Mouse (Mus musculus) CH12.LX (cell line): ENCODE results near the gene Cers5. TPM values are rescaled to one million over a fixed set of nuclear protein-coding genes. Genes with fewer than 3 reads are reported as not detected.

Experiments used
- DNase-seq: peaks from one replicate; pipeline ENCODE4 v3.0.0-alpha.2; 2013; ENCODE audit errors: extremely low read depth
- H3K27ac ChIP-seq: 2 replicates; pipeline ENCODE4 v1.5.1; 2012; ENCODE audit warnings: low read depth, mild to moderate bottlenecking, control low read depth, moderate library complexity; ENCODE audit not compliant: insufficient read depth
- H3K27me3 ChIP-seq: replicated peaks from 2 replicates; pipeline ENCODE3; 2012; ENCODE audit warnings: inconsistent platforms
- H3K36me3 ChIP-seq, 2 experiments: replicated peaks in 1 of 2; 2 replicates each; pipeline versions ENCODE3 to v1.6.1; 2012; ENCODE audit warnings: inconsistent platforms in 1 of 2, low read length in 1 of 2, mild to moderate bottlenecking in 1 of 2, mixed read lengths in 1 of 2, moderate library complexity in 1 of 2; ENCODE audit not compliant: control insufficient read depth in 1 of 2, insufficient read depth in 1 of 2
- H3K4me1 ChIP-seq, 2 experiments: 2 replicates each; pipeline ENCODE4 v1.6.1; 2012; ENCODE audit warnings: inconsistent platforms in 1 of 2, moderate library complexity in 1 of 2; ENCODE audit not compliant: insufficient read depth in 2 of 2, control insufficient read depth in 1 of 2
- H3K4me2 ChIP-seq: 2 replicates; pipeline ENCODE4 v1.6.1; 2012; ENCODE audit warnings: low read depth, mild to moderate bottlenecking, control low read depth; ENCODE audit not compliant: poor library complexity, insufficient read depth, severe bottlenecking
- H3K4me3 ChIP-seq, 3 experiments: fragments of 150-350 bp in 1 of 3; sonication (generic) in 1 of 3; replicated peaks in 1 of 3; 2 replicates each; pipeline versions ENCODE3 to v1.5.1; 2011 to 2012; ENCODE audit warnings: low read depth in 2 of 3, low read length in 2 of 3, mild to moderate bottlenecking in 2 of 3, moderate library complexity in 2 of 3, control low read depth in 1 of 3, improper control_type of control experiment in 1 of 3, inconsistent platforms in 1 of 3, mixed read lengths in 1 of 3; ENCODE audit not compliant: poor library complexity in 1 of 3
- H3K79me2 ChIP-seq: replicated peaks from 2 replicates; pipeline ENCODE4 v1.6.1; 2012; ENCODE audit warnings: mild to moderate bottlenecking, moderate library complexity; ENCODE audit not compliant: control insufficient read depth, poor library complexity, insufficient read depth, severe bottlenecking; ENCODE audit errors: extremely low read depth
- H3K9ac ChIP-seq: 2 replicates; pipeline ENCODE4 v1.6.1; 2012; ENCODE audit warnings: low read depth, mild to moderate bottlenecking, control low read depth, moderate library complexity; ENCODE audit not compliant: insufficient read depth
- H3K9me3 ChIP-seq: replicated peaks from 2 replicates; pipeline ENCODE3; 2012; ENCODE audit warnings: low read length, inconsistent platforms, mixed read lengths
- CTCF ChIP-seq, 2 experiments: IDR thresholded peaks in 1 of 2; conservative IDR thresholded peaks in 1 of 2; 2 replicates each; pipeline ENCODE4 v1.5.1; 2011 to 2012; ENCODE audit warnings: low read depth in 2 of 2, low read length in 2 of 2, improper control_type of control experiment in 1 of 2, inconsistent platforms in 1 of 2, mild to moderate bottlenecking in 1 of 2, moderate library complexity in 1 of 2
- GABPA ChIP-seq: IDR thresholded peaks from 2 replicates; pipeline ENCODE4 v1.6.1; 2012; ENCODE audit warnings: low read depth, low read length, improper control_type of control experiment, inconsistent platforms; ENCODE audit not compliant: insufficient replicate concordance
- KAT2A ChIP-seq: IDR thresholded peaks from 2 replicates; pipeline ENCODE4 v1.6.1; 2012; ENCODE audit warnings: low read length, improper control_type of control experiment, inconsistent platforms; ENCODE audit not compliant: insufficient replicate concordance
- MAFK ChIP-seq: IDR thresholded peaks from 2 replicates; pipeline ENCODE4 v1.6.1; 2011; ENCODE audit warnings: low read length, improper control_type of control experiment; ENCODE audit not compliant: insufficient replicate concordance
- MEF2A ChIP-seq: IDR thresholded peaks from 2 replicates; pipeline ENCODE4 v1.6.1; 2014; ENCODE audit warnings: low read depth, mild to moderate bottlenecking, inconsistent platforms, low read length, improper control_type of control experiment, borderline replicate concordance
- MYC ChIP-seq: IDR thresholded peaks from 2 replicates; pipeline ENCODE4 v1.6.1; 2011; ENCODE audit warnings: low read depth, mild to moderate bottlenecking, improper control_type of control experiment, low read length
- NELFE ChIP-seq: IDR thresholded peaks from 2 replicates; pipeline ENCODE4 v1.6.1; 2011; ENCODE audit warnings: low read depth, low read length, improper control_type of control experiment
- RAD21 ChIP-seq: IDR thresholded peaks from 2 replicates; pipeline ENCODE4 v1.6.1; 2011; ENCODE audit warnings: low read depth, mild to moderate bottlenecking, low read length, improper control_type of control experiment, moderate library complexity
- SMC3 ChIP-seq: IDR thresholded peaks from 2 replicates; pipeline ENCODE4 v1.6.1; 2011; ENCODE audit warnings: low read depth, low read length, improper control_type of control experiment
- dilution Hi-C: fragments of 300-500 bp; cut with MboI; formaldehyde crosslinking; loops from 2 replicates; pipeline ENCODE4 v1.14.3; 2020; ENCODE audit warnings: low sequenced_read_pairs; ENCODE audit not compliant: extremely low pct_unique_long_range_greater_than_20kb, extremely low pct_ligation_motif_present
- in situ Hi-C: fragments of 300-500 bp; cut with MboI; formaldehyde crosslinking; loops from 3 replicates; pipeline ENCODE4 v1.14.3; 2019; ENCODE audit warnings: low sequenced_read_pairs, low pct_ligation_motif_present, low pct_unique_long_range_greater_than_20kb, mixed read lengths
- polyA plus RNA-seq: library from polyadenylated mRNA; unstranded; fragments of >175 nt; gene quantifications from 2 replicates; pipeline ENCODE4 v1.2.1, GENCODE M21; 2012; ENCODE audit warnings: low read depth; ENCODE audit not compliant: insufficient read length
- total RNA-seq, 2 experiments: library from RNA; depleted of rRNA; stranded (reverse); fragments of 300-350 nt in 1 of 2; fragments of >200 nt in 1 of 2; gene quantifications; 2 replicates each; pipeline ENCODE4 v1.2.3; 2012 to 2014

Gene Cers5
- total and polyA plus RNA-seq, 3 experiments = 45.0 to 149 (median 94.3) TPM

- TF ChIP-seq NELFE (no peak), GABPA (no peak), MEF2A (no peak), KAT2A (no peak)
- Histone ChIP-seq H3K4me3 (no peak overlapping the region), H3K9ac (no peak overlapping the region), H3K36me3 (peaks cover 67 to 90% of the 10 kb centered on the region in 2 experiments), H3K4me2 (no peak overlapping the region), H3K27me3 (no peaks in the 10 kb centered on the region), H3K79me2 (no peaks in the 10 kb centered on the region), H3K4me1 (peaks cover 0 to 13% of the 10 kb centered on the region in 2 experiments; a peak in 2 of 4 replicates), H3K9me3 (no peaks in the 10 kb centered on the region), H3K27ac (no peak overlapping the region)
- dilution Hi-C loops (no loop called here), in situ Hi-C loops (no loop called here)
- DNase-seq = no peak
Measured at GRCm38 (mm10) chr15:99710221-99711190, 62.2 kb downstream of the Cers5 start.

GRCm38 (mm10) chr15:99708176-99708575 is 64.5 kb downstream of the Cers5 start:
- dilution Hi-C loops = no loop called here
- peaks cover 73 to 90% of the 10 kb centered on the region in 2 experiments for H3K36me3 ChIP-seq
- no peak overlapping the region for H3K4me2 ChIP-seq
- TF ChIP-seq NELFE (no peak), MAFK (no peak)
- no peak for DNase-seq
- no peak overlapping the region for H3K9ac ChIP-seq
- peaks cover 2 to 6% of the 10 kb centered on the region in 2 experiments for H3K4me1 ChIP-seq
- H3K27ac ChIP-seq = no peak overlapping the region
- in situ Hi-C loops = no loop called here
- H3K27me3 ChIP-seq = no peaks in the 10 kb centered on the region
- no peak overlapping the region for H3K4me3 ChIP-seq
- H3K79me2 ChIP-seq = no peaks in the 10 kb centered on the region; the same call in 1 of the 2 replicates
- no peaks in the 10 kb centered on the region for H3K9me3 ChIP-seq

- peak; percentile 49; the same call in 1 of the 2 replicates for TF ChIP-seq SMC3
- TF ChIP-seq RAD21 = peak; percentile 51
- TF ChIP-seq MYC = no peak
- peak; percentile 89 to 96 for TF ChIP-seq CTCF (conservative IDR thresholded peaks at IDR 0.05 in 1 of 2, IDR thresholded peaks at IDR 0.05 in 1 of 2; ENCODE audit: low read depth in 2 of 2, low read length in 2 of 2)
- Histone ChIP-seq H3K27me3 (no peaks in the 10 kb centered on the region), H3K36me3 (peaks cover 48 to 66% of the 10 kb centered on the region in 2 experiments), H3K4me3 (no peak within 1 kb of the TSS), H3K79me2 (no peaks in the 10 kb centered on the region; the same call in 1 of the 2 replicates), H3K27ac (no peak within 1 kb of the TSS), H3K9ac (no peak within 1 kb of the TSS), H3K4me1 (peaks cover 10 to 22% of the 10 kb centered on the region in 2 experiments), H3K9me3 (no peaks in the 10 kb centered on the region), H3K4me2 (no peak within 1 kb of the TSS)
- dilution Hi-C loops = no loop called here
- peak; percentile 87 for DNase-seq
- in situ Hi-C loops = no loop called here
Measured at GRCm38 (mm10) chr15:99705440-99706048, 67.1 kb downstream of the Cers5 start, which contains the start of gene Gm17349. Gene Gm17349 (minus strand): TSS chr15:99705490.
